Mouse (Mus musculus): ENCODE results near the gene Rtl8c. TPM values are rescaled to one million over a fixed set of nuclear protein-coding genes. Genes with fewer than 3 reads are reported as not detected.
"Not testable (repeated sequence)": the region's sequence is repeated elsewhere in the genome, so short reads cannot be mapped to it uniquely, and the experiment has no call there.

Gene Rtl8c
- polyA plus RNA-seq, 1 experiment from 2014 or later, result 79.1 TPM

GRCm38 (mm10) chrX:53610571-53610970 is 2.7 kb downstream of the Rtl8c start:
- Histone ChIP-seq H3K4me2 (replicated peaks; ENCODE audit: low read depth, low read length) (no peak overlapping the region), H3K36me3 (ENCODE audit: control insufficient read depth, insufficient read depth, low read length) (no peaks in the 10 kb centered on the region), H3K27me3 (ENCODE audit: control insufficient read depth, insufficient read depth, low read length) (no peaks in the 10 kb centered on the region), H3K4me3 (ENCODE audit: low read depth, low read length) (no peak overlapping the region), H3K9me3 (ENCODE audit: control insufficient read depth, low read length) (no peaks in the 10 kb centered on the region), H3K9ac (ENCODE audit: low read depth, low read length) (no peak overlapping the region), H3K4me1 (replicated peaks; ENCODE audit: control insufficient read depth, insufficient read depth, low read length) (no peaks in the 10 kb centered on the region), H3K27ac (ENCODE audit: low read depth, low read length) (no peak overlapping the region)
- peak; percentile 73 for DNase-seq (ENCODE audit: low spot score)
- WGBS, result 5% methylated on average over 3 of the region's 3 CpGs
- ATAC-seq (ENCODE audit: low FRiP score), result no peak

DNA sequence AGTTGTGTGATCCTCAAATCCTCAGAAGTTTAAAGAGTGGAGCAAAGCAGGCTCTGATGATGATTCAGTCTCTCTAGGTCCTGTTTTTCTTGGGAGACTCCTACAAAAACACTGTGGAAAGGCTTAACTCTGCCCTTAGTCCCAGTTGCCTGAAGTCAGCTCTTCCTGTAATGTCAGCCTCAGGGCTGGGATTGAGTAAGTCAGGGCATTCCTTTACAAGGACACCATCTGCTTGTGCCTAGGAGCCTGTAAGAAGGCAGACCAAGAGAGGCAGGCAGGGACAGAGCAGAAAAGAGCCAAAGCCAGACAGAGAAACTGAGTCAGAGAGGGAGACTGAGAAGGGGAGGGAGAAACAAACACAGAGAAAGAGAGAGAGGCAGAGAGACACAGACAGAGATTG is 3.6 kb downstream of the Rtl8c start:
- not testable (repeated sequence) for H3K4me1 ChIP-seq (replicated peaks; ENCODE audit: control insufficient read depth, insufficient read depth, low read length); H3K36me3 ChIP-seq (ENCODE audit: control insufficient read depth, insufficient read depth, low read length); DNase-seq (ENCODE audit: low spot score); ATAC-seq (ENCODE audit: low FRiP score); H3K4me3 ChIP-seq (ENCODE audit: low read depth, low read length); H3K27ac ChIP-seq (ENCODE audit: low read depth, low read length); H3K4me2 ChIP-seq (replicated peaks; ENCODE audit: low read depth, low read length); H3K9ac ChIP-seq (ENCODE audit: low read depth, low read length); H3K27me3 ChIP-seq (ENCODE audit: control insufficient read depth, insufficient read depth, low read length); H3K9me3 ChIP-seq (ENCODE audit: control insufficient read depth, low read length)

DNA sequence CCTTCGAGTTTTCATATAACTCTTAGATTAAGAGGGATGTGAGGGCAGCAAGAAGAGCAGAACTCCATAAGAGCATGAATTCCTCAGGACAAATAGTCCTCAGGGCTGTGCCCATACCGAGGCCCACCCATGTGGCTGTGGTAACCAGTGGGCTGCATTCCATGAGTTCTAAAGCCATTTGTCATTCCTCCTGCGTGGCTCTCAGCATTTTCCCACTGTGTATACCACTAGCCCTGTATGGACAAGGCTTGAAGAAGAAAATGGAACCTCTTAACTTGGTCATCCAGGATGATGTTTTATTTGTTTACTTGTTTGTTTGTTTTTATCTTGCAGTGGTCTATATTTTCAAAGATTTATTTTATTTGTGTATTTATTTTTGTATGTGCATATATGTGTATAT is 30.3 kb downstream of the Rtl8c start:
- not testable (repeated sequence) for H3K36me3 ChIP-seq (ENCODE audit: control insufficient read depth, insufficient read depth, low read length); H3K9me3 ChIP-seq (ENCODE audit: control insufficient read depth, low read length); H3K27me3 ChIP-seq (ENCODE audit: control insufficient read depth, insufficient read depth, low read length); H3K4me2 ChIP-seq (replicated peaks; ENCODE audit: low read depth, low read length); H3K9ac ChIP-seq (ENCODE audit: low read depth, low read length); H3K4me3 ChIP-seq (ENCODE audit: low read depth, low read length); H3K4me1 ChIP-seq (replicated peaks; ENCODE audit: control insufficient read depth, insufficient read depth, low read length); DNase-seq (ENCODE audit: low spot score); H3K27ac ChIP-seq (ENCODE audit: low read depth, low read length); ATAC-seq (ENCODE audit: low FRiP score)
- 60% methylated on average over 3 of the region's 3 CpGs for WGBS

- not testable (repeated sequence) for H3K4me2 ChIP-seq (replicated peaks; ENCODE audit: low read depth, low read length); ATAC-seq (ENCODE audit: low FRiP score)
Observed at GRCm38 (mm10) chrX:53642604-53642979, 34.8 kb downstream of the Rtl8c start.

DNA sequence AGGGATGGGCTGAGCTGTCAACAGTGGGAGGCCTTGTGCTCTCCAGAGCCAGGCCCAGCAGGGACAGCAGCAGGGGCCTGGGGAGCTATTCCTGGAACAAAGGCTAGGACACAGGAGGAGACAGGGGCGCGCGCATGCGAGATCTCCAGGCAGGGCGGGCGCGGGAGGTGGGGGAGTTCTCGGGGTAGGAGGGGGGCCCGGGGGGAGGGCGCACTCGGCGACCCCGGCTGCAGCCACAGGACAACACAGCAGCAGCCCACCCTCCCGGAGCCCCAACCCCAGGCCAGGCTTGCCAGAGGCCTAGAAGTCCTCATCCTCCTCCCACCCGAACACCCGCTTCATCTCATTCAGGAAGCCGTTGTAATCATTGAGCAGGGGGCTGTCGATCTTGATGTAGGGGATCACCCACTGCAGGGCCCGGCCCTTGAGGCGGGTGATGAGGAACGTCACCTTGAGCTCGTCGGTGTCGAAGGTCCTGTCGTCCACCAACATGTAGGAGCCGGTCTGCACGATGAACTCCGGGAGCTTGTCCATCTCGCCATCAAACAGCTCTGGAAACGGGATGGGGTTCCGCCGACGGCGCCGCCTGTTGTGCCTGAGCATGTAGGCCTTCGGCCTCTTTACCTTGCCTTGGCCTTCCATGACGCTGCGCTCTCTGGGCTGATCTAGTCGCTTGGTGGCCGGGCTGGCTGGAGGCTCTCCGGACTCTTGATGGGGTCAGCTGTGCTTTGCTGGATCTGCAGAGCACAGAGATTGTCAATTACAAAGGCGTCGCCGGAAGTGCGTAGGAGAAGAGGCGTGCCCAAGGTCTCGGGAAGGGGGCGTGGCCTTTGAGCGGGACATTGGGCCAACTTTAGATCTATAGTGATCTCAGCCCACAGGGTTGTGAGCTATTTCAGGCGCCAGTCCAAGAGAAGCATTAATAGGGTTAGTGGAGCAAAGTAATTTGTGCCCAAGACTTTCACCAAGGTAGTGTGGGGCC is 35.4 kb downstream of the Rtl8c start, which contains the start of gene Rtl8a:
Gene Rtl8a, minus strand, starts transcription at position 703 of the 982 bp plus-strand sequence.
- not testable (repeated sequence) for H3K9ac ChIP-seq (ENCODE audit: low read depth, low read length); H3K27ac ChIP-seq (ENCODE audit: low read depth, low read length); H3K9me3 ChIP-seq (ENCODE audit: control insufficient read depth, low read length); H3K36me3 ChIP-seq (ENCODE audit: control insufficient read depth, insufficient read depth, low read length); H3K27me3 ChIP-seq (ENCODE audit: control insufficient read depth, insufficient read depth, low read length); H3K4me1 ChIP-seq (replicated peaks; ENCODE audit: control insufficient read depth, insufficient read depth, low read length)
- 22% methylated on average over 11 of the region's 50 CpGs for WGBS
- Histone ChIP-seq H3K4me2 (replicated peaks; ENCODE audit: low read depth, low read length) (0 out of 2 replicates have a peak within 1 kb of the TSS, but pooled peaks have one; percentile 19), H3K4me3 (ENCODE audit: low read depth, low read length) (peak within 1 kb of the TSS; percentile 18)
- ATAC-seq (ENCODE audit: low FRiP score) (peak; percentile 95), DNase-seq (ENCODE audit: low spot score) (peak; percentile 84)

More at GRCm38 (mm10) chrX:53642604-53642979, 34.8 kb downstream of the Rtl8c start:
- DNase-seq (ENCODE audit: low spot score); H3K36me3 ChIP-seq (ENCODE audit: control insufficient read depth, insufficient read depth, low read length); H3K27ac ChIP-seq (ENCODE audit: low read depth, low read length); H3K27me3 ChIP-seq (ENCODE audit: control insufficient read depth, insufficient read depth, low read length); H3K9ac ChIP-seq (ENCODE audit: low read depth, low read length); H3K4me3 ChIP-seq (ENCODE audit: low read depth, low read length); H3K9me3 ChIP-seq (ENCODE audit: control insufficient read depth, low read length); H3K4me1 ChIP-seq (replicated peaks; ENCODE audit: control insufficient read depth, insufficient read depth, low read length): not testable (repeated sequence)
- 72% methylated on average over 3 of the region's 4 CpGs for WGBS

GRCm38 (mm10) chrX:53645885-53646284 is 38.1 kb downstream of the Rtl8c start:
- WGBS, result 85% methylated on average over 6 of the region's 6 CpGs
- no peak overlapping the region for H3K4me2 ChIP-seq (replicated peaks; ENCODE audit: low read depth, low read length)
- H3K4me3 ChIP-seq (ENCODE audit: low read depth, low read length), result no peak overlapping the region
- H3K9ac ChIP-seq (ENCODE audit: low read depth, low read length), result no peak overlapping the region
- H3K36me3 ChIP-seq (ENCODE audit: control insufficient read depth, insufficient read depth, low read length), result no peaks in the 10 kb centered on the region
- ATAC-seq (ENCODE audit: low FRiP score) (no peak), DNase-seq (ENCODE audit: low spot score) (no peak)
- H3K4me1 ChIP-seq (replicated peaks; ENCODE audit: control insufficient read depth, insufficient read depth, low read length), result no peaks in the 10 kb centered on the region
- H3K27ac ChIP-seq (ENCODE audit: low read depth, low read length), result no peak overlapping the region
- no peaks in the 10 kb centered on the region for H3K27me3 ChIP-seq (ENCODE audit: control insufficient read depth, insufficient read depth, low read length)
- H3K9me3 ChIP-seq (ENCODE audit: control insufficient read depth, low read length), result no peaks in the 10 kb centered on the region

GRCm38 (mm10) chrX:53652917-53653316 is 45.1 kb downstream of the Rtl8c start:
- H3K9me3 ChIP-seq (ENCODE audit: control insufficient read depth, low read length); H3K4me3 ChIP-seq (ENCODE audit: low read depth, low read length); H3K4me1 ChIP-seq (replicated peaks; ENCODE audit: control insufficient read depth, insufficient read depth, low read length); H3K27me3 ChIP-seq (ENCODE audit: control insufficient read depth, insufficient read depth, low read length); ATAC-seq (ENCODE audit: low FRiP score); H3K4me2 ChIP-seq (replicated peaks; ENCODE audit: low read depth, low read length); H3K36me3 ChIP-seq (ENCODE audit: control insufficient read depth, insufficient read depth, low read length); DNase-seq (ENCODE audit: low spot score); H3K27ac ChIP-seq (ENCODE audit: low read depth, low read length); H3K9ac ChIP-seq (ENCODE audit: low read depth, low read length): not testable (repeated sequence)
- 66% methylated on average over 4 of the region's 4 CpGs for WGBS
